Mouse (Mus musculus) hematopoietic multipotent progenitor cell, adult 10-12 weeks (in vitro differentiated cells): ENCODE results near the gene 4931429L15Rik. TPM values are rescaled to one million over a fixed set of nuclear protein-coding genes. Genes with fewer than 3 reads are reported as not detected.

ENCODE experiments used
- polyA plus RNA-seq: library from polyadenylated mRNA; stranded (reverse); fragments of >175 nt; gene quantifications from 2 replicates; pipeline ENCODE4 v1.2.3, GENCODE M21; 2012; ENCODE audit warnings: low replicate concordance

The 4931429L15Rik gene
- polyA plus RNA-seq: not detected in 2 replicates

GRCm38 (mm10) chr9:46319886-46320285 is at the start of gene 4931429L15Rik:
TSS of gene 4931429L15Rik (minus strand) at chr9:46319986.

GRCm38 (mm10) chr9:46282631-46283436 is 37.0 kb downstream of the 4931429L15Rik start, which contains the start of gene Bud13:
TSS of gene Bud13 (plus strand) at chr9:46283008.

GRCm38 (mm10) chr9:46272677-46273454 is 46.9 kb downstream of the 4931429L15Rik start, which contains the start of gene Zpr1:
TSS of gene Zpr1 (plus strand) at chr9:46273064.

GRCm38 (mm10) chr9:46268343-46268873 is 51.4 kb downstream of the 4931429L15Rik start, which contains the start of gene Apoa5:
TSS of gene Apoa5 (plus strand) at chr9:46268633.

Other genes starting within 250 kb of the 4931429L15Rik start
- gene Apoa1, start 91.4 kb downstream of the 4931429L15Rik start, polyA plus RNA-seq: not detected in 2 replicates
- gene Apoc3, start 84.3 kb downstream of the 4931429L15Rik start, polyA plus RNA-seq: not detected in 2 replicates
- not detected in 2 replicates for gene Apoa4, start 79.3 kb downstream of the 4931429L15Rik start, polyA plus RNA-seq
- not detected in 2 replicates for gene Apoa5, start 51.4 kb downstream of the 4931429L15Rik start, polyA plus RNA-seq
- 17.6 and 34.7 TPM in 2 replicates for gene Zpr1, start 46.9 kb downstream of the 4931429L15Rik start, polyA plus RNA-seq
- gene Bud13, start 37.0 kb downstream of the 4931429L15Rik start, polyA plus RNA-seq: 8.8 and 14.2 TPM in 2 replicates